Mouse (Mus musculus) liver, embryonic 16.5 days (tissue): Measurements from ENCODE around the gene Cadm1. TPM values are rescaled to one million over a fixed set of nuclear protein-coding genes. Genes with fewer than 3 reads are reported as not detected.

Experiments
- ATAC-seq: fragments of 200-750 bp; cut with Nextera tagmentation; 2 replicates; pipeline ENCODE4 v1.8.0; 2017; ENCODE audit warnings: low read depth, mild to moderate bottlenecking, moderate number of reproducible peaks, moderate library complexity
- H3K27ac ChIP-seq: fragments of 300-500 bp; sonication (generic); 2 replicates; pipeline ENCODE4 v1.5.1; 2014; ENCODE audit warnings: mild to moderate bottlenecking, low read length
- H3K27me3 ChIP-seq: fragments of 300-500 bp; sonication (generic); 2 replicates; pipeline ENCODE4 v1.6.1; 2014; ENCODE audit warnings: low read depth, low read length, mixed read lengths; ENCODE audit not compliant: control insufficient read depth, insufficient read depth
- H3K36me3 ChIP-seq: fragments of 300-500 bp; sonication (generic); 2 replicates; pipeline ENCODE4 v1.6.1; 2014; ENCODE audit warnings: mild to moderate bottlenecking; ENCODE audit not compliant: control insufficient read depth, insufficient read depth
- H3K4me1 ChIP-seq: fragments of 300-500 bp; sonication (generic); 2 replicates; pipeline ENCODE4 v1.6.1; 2014; ENCODE audit warnings: low read depth, low read length, mixed read lengths; ENCODE audit not compliant: control insufficient read depth
- H3K4me2 ChIP-seq: fragments of 300-500 bp; sonication (generic); 2 replicates; pipeline ENCODE4 v1.6.1; 2014; ENCODE audit warnings: low read depth, low read length, mixed read lengths
- H3K4me3 ChIP-seq: fragments of 300-500 bp; sonication (generic); 2 replicates; pipeline ENCODE4 v1.5.1; 2014; ENCODE audit warnings: low read depth, mild to moderate bottlenecking, low read length
- H3K9ac ChIP-seq: fragments of 300-500 bp; sonication (generic); 2 replicates; pipeline ENCODE4 v1.6.1; 2014; ENCODE audit warnings: low read depth, low read length
- H3K9me3 ChIP-seq: fragments of 300-500 bp; sonication (generic); replicated peaks from 2 replicates; pipeline ENCODE4 v1.6.1; 2016; ENCODE audit warnings: low read length; ENCODE audit not compliant: control insufficient read depth
- WGBS: fragments of 180-500 bp; shearing (Covaris S2); extraction: QIAGEN DNeasy Blood & Tissue Kit; methylation state at CpG from one replicate; pipeline ENCODE4 v1.1.7; 2014; ENCODE audit not compliant: insufficient replicate concordance; 5-methylcytosine and 5-hydroxymethylcytosine counted together
- polyA plus RNA-seq: library from polyadenylated mRNA; unstranded; fragments of >200 nt; fragmentation: Nextera tagmentation; extraction: Ambion mirVana; gene quantifications from 2 replicates; pipeline ENCODE4 v1.2.1, GENCODE M21; 2015

The Cadm1 gene
- polyA plus RNA-seq, 1 experiment from 2014 or later = 8.3 TPM

- Histone ChIP-seq H3K9ac (no peak overlapping the region), H3K36me3 (no peaks in the 10 kb centered on the region), H3K27me3 (no peaks in the 10 kb centered on the region), H3K4me2 (no peak overlapping the region), H3K27ac (no peak overlapping the region), H3K9me3 (no peaks in the 10 kb centered on the region), H3K4me3 (no peak overlapping the region), H3K4me1 (no peaks in the 10 kb centered on the region)
- WGBS = 64% methylated on average over 13 of the region's 13 CpGs
- peak; percentile 71 for ATAC-seq
Observed at GRCm38 (mm10) chr9:47692911-47693310, 162.9 kb downstream of the Cadm1 start.

- no peak overlapping the region for H3K4me3 ChIP-seq
- H3K9ac ChIP-seq = no peak overlapping the region
- 38% methylated on average over 3 of the region's 3 CpGs for WGBS
- no peaks in the 10 kb centered on the region for H3K36me3 ChIP-seq
- no peak overlapping the region for H3K4me2 ChIP-seq
- no peak for ATAC-seq
- no peaks in the 10 kb centered on the region for H3K4me1 ChIP-seq
- no peaks in the 10 kb centered on the region for H3K27me3 ChIP-seq
- H3K9me3 ChIP-seq = no peaks in the 10 kb centered on the region
- H3K27ac ChIP-seq = no peak overlapping the region
Observed at GRCm38 (mm10) chr9:47699026-47699425, 169.1 kb downstream of the Cadm1 start.

- no peak for ATAC-seq
- Histone ChIP-seq H3K27me3 (no peaks in the 10 kb centered on the region), H3K36me3 (no peaks in the 10 kb centered on the region), H3K9ac (no peak overlapping the region), H3K4me2 (no peak overlapping the region), H3K4me3 (no peak overlapping the region), H3K9me3 (no peaks in the 10 kb centered on the region), H3K4me1 (no peaks in the 10 kb centered on the region), H3K27ac (no peak overlapping the region)
- WGBS = 73% methylated on average over 5 of the region's 5 CpGs
Observed at GRCm38 (mm10) chr9:47700021-47700420, 170.0 kb downstream of the Cadm1 start.

GRCm38 (mm10) chr9:47703026-47703876 is 173.3 kb downstream of the Cadm1 start:
- ATAC-seq = no peak
- no peak overlapping the region for H3K9ac ChIP-seq
- 71% methylated on average over 19 of the region's 19 CpGs for WGBS
- no peaks in the 10 kb centered on the region for H3K4me1 ChIP-seq
- no peak overlapping the region for H3K27ac ChIP-seq
- H3K27me3 ChIP-seq = no peaks in the 10 kb centered on the region
- H3K9me3 ChIP-seq = no peaks in the 10 kb centered on the region
- no peak overlapping the region for H3K4me3 ChIP-seq
- no peak overlapping the region for H3K4me2 ChIP-seq
- H3K36me3 ChIP-seq = no peaks in the 10 kb centered on the region

- Histone ChIP-seq H3K4me1 (no peaks in the 10 kb centered on the region), H3K4me2 (no peak overlapping the region), H3K27ac (no peak overlapping the region), H3K4me3 (no peak overlapping the region), H3K36me3 (no peaks in the 10 kb centered on the region), H3K9me3 (no peaks in the 10 kb centered on the region), H3K9ac (no peak overlapping the region), H3K27me3 (no peaks in the 10 kb centered on the region)
- ATAC-seq = no peak
- WGBS = 75% methylated on average over 9 of the region's 9 CpGs
Observed at GRCm38 (mm10) chr9:47706341-47706740, 176.4 kb downstream of the Cadm1 start.

- ATAC-seq = no peak
- Histone ChIP-seq H3K9ac (no peak overlapping the region), H3K4me2 (no peak overlapping the region), H3K9me3 (no peaks in the 10 kb centered on the region), H3K4me1 (no peaks in the 10 kb centered on the region), H3K27me3 (no peaks in the 10 kb centered on the region), H3K36me3 (no peaks in the 10 kb centered on the region), H3K27ac (no peak overlapping the region), H3K4me3 (no peak overlapping the region)
- WGBS = 64% methylated on average over 6 of the region's 6 CpGs
Observed at GRCm38 (mm10) chr9:47707326-47707725, 177.4 kb downstream of the Cadm1 start.

GRCm38 (mm10) chr9:47708299-47708698 is 178.3 kb downstream of the Cadm1 start:
- H3K9ac ChIP-seq = no peak overlapping the region
- 26% methylated on average over 10 of the region's 10 CpGs for WGBS
- H3K4me3 ChIP-seq = no peak overlapping the region
- H3K27me3 ChIP-seq = no peaks in the 10 kb centered on the region
- H3K27ac ChIP-seq = no peak overlapping the region
- no peaks in the 10 kb centered on the region for H3K4me1 ChIP-seq
- H3K4me2 ChIP-seq = no peak overlapping the region
- H3K9me3 ChIP-seq = no peaks in the 10 kb centered on the region
- H3K36me3 ChIP-seq = no peaks in the 10 kb centered on the region
- no peak for ATAC-seq

GRCm38 (mm10) chr9:47710946-47711345 is 181.0 kb downstream of the Cadm1 start:
- Histone ChIP-seq H3K4me2 (no peak overlapping the region), H3K36me3 (no peaks in the 10 kb centered on the region), H3K9ac (no peak overlapping the region), H3K27me3 (no peaks in the 10 kb centered on the region), H3K9me3 (no peaks in the 10 kb centered on the region), H3K4me1 (no peaks in the 10 kb centered on the region), H3K4me3 (no peak overlapping the region), H3K27ac (no peak overlapping the region)
- 64% methylated on average over 8 of the region's 8 CpGs for WGBS
- ATAC-seq = no peak

- no peaks in the 10 kb centered on the region for H3K9me3 ChIP-seq
- H3K4me2 ChIP-seq = no peak overlapping the region
- H3K36me3 ChIP-seq = no peaks in the 10 kb centered on the region
- ATAC-seq = no peak
- 59% methylated on average over 2 of the region's 2 CpGs for WGBS
- no peak overlapping the region for H3K9ac ChIP-seq
- H3K27me3 ChIP-seq = no peaks in the 10 kb centered on the region
- H3K27ac ChIP-seq = no peak overlapping the region
- no peak overlapping the region for H3K4me3 ChIP-seq
- H3K4me1 ChIP-seq = no peaks in the 10 kb centered on the region
Observed at GRCm38 (mm10) chr9:47714541-47714940, 184.6 kb downstream of the Cadm1 start.
